Mouse (Mus musculus) hindbrain, embryonic 15.5 days (tissue): Measurements from ENCODE around the gene Abcb10. TPM values are rescaled to one million over a fixed set of nuclear protein-coding genes. Genes with fewer than 3 reads are reported as not detected.
A peak's percentile ranks its signal among the peaks of the same experiment; 100 is the strongest.

ENCODE experiments used
- ATAC-seq: fragments of 200-750 bp; cut with Nextera tagmentation; 2 replicates; pipeline ENCODE4 v1.8.0; 2017; ENCODE audit warnings: low read depth, moderate number of reproducible peaks, moderate TSS enrichment; ENCODE audit not compliant: low FRiP score
- H3K27ac ChIP-seq: fragments of 300-500 bp; sonication (generic); replicated peaks from 2 replicates; pipeline ENCODE4 v1.5.1; 2015; ENCODE audit warnings: mild to moderate bottlenecking, inconsistent platforms
- H3K27me3 ChIP-seq: fragments of 300-500 bp; sonication (generic); 2 replicates; pipeline ENCODE4 v1.6.1; 2015; ENCODE audit warnings: control low read depth, inconsistent platforms
- H3K36me3 ChIP-seq: fragments of 300-500 bp; sonication (generic); 2 replicates; pipeline ENCODE4 v1.6.1; 2015; ENCODE audit warnings: control low read depth, inconsistent platforms
- H3K4me1 ChIP-seq: fragments of 300-500 bp; sonication (generic); replicated peaks from 2 replicates; pipeline ENCODE4 v1.6.1; 2015; ENCODE audit warnings: control low read depth, inconsistent platforms
- H3K4me2 ChIP-seq: fragments of 300-500 bp; sonication (generic); 2 replicates; pipeline ENCODE4 v1.6.1; 2015; ENCODE audit warnings: moderate library complexity, mild to moderate bottlenecking, inconsistent platforms
- H3K4me3 ChIP-seq: fragments of 300-500 bp; sonication (generic); 2 replicates; pipeline ENCODE4 v1.5.1; 2015; ENCODE audit warnings: mild to moderate bottlenecking, inconsistent platforms
- H3K9ac ChIP-seq: fragments of 300-500 bp; sonication (generic); 2 replicates; pipeline ENCODE4 v1.6.1; 2015; ENCODE audit warnings: inconsistent platforms
- H3K9me3 ChIP-seq: fragments of 300-500 bp; sonication (generic); 2 replicates; pipeline ENCODE4 v1.6.1; 2016; ENCODE audit warnings: control low read depth, inconsistent platforms
- WGBS: fragments of 180-500 bp; shearing (Covaris S2); methylation state at CpG from one replicate; pipeline ENCODE4 v1.1.7; 2015; 5-methylcytosine and 5-hydroxymethylcytosine counted together
- polyA plus RNA-seq: library from polyadenylated mRNA; unstranded; fragments of >200 nt; fragmentation: Nextera tagmentation; extraction: Ambion mirVana; gene quantifications from 2 replicates; pipeline ENCODE4 v1.2.1, GENCODE M21; 2015

Gene Abcb10
- polyA plus RNA-seq, 1 experiment from 2014 or later, result 15.2 TPM

GRCm38 (mm10) chr8:124002546-124003108 is 19.7 kb upstream of the Abcb10 start:
- Histone ChIP-seq H3K9ac (no peak overlapping the region), H3K9me3 (no peaks in the 10 kb centered on the region), H3K4me2 (no peak overlapping the region), H3K27ac (no peak overlapping the region), H3K4me1 (no peaks in the 10 kb centered on the region), H3K36me3 (peaks cover 60% of the 10 kb centered on the region), H3K27me3 (no peaks in the 10 kb centered on the region), H3K4me3 (no peak overlapping the region)
- 94% methylated on average over 10 of the region's 10 CpGs for WGBS
- no peak for ATAC-seq

DNA sequence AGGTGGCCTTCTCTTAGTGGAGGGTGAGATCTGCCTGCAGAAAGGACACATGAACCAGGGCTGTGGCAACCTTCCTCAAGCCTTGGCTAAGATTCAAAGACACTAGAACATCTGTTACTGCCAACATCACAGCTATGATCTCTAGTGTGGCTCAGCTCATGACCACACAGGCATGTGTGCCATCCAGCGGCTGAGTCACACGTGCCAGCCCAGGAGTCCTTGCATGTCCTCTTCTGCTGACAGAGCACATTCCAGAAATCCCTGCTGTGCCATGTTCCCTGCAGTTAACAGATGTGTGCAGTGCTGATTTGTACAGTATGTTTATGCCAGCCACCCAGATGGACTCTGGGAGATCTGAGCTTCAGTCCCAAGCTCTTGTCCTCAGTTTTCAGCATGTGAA is 16.6 kb upstream of the Abcb10 start:
- H3K27ac ChIP-seq, result no peak overlapping the region
- H3K27me3 ChIP-seq, result no peaks in the 10 kb centered on the region
- no peaks in the 10 kb centered on the region for H3K9me3 ChIP-seq
- H3K36me3 ChIP-seq, result peaks cover 43% of the 10 kb centered on the region
- 72% methylated on average over 2 of the region's 2 CpGs for WGBS
- H3K4me2 ChIP-seq, result no peak overlapping the region
- no peaks in the 10 kb centered on the region for H3K4me1 ChIP-seq
- no peak overlapping the region for H3K9ac ChIP-seq
- no peak overlapping the region for H3K4me3 ChIP-seq
- ATAC-seq, result no peak

GRCm38 (mm10) chr8:123993997-123994396 is 11.1 kb upstream of the Abcb10 start:
- Histone ChIP-seq H3K36me3 (peaks cover 11% of the 10 kb centered on the region), H3K4me2 (no peak overlapping the region), H3K27ac (no peak overlapping the region), H3K9ac (no peak overlapping the region), H3K27me3 (no peaks in the 10 kb centered on the region), H3K4me3 (no peak overlapping the region), H3K9me3 (no peaks in the 10 kb centered on the region), H3K4me1 (no peaks in the 10 kb centered on the region)
- ATAC-seq, result no peak
- WGBS, result 91% methylated on average over 3 of the region's 3 CpGs

GRCm38 (mm10) chr8:123993597-123993996 is 10.7 kb upstream of the Abcb10 start:
- H3K36me3 ChIP-seq, result peaks cover 11% of the 10 kb centered on the region
- H3K9me3 ChIP-seq, result no peaks in the 10 kb centered on the region
- H3K4me1 ChIP-seq, result no peaks in the 10 kb centered on the region
- no peak overlapping the region for H3K4me3 ChIP-seq
- no peak overlapping the region for H3K9ac ChIP-seq
- ATAC-seq, result no peak
- no peak overlapping the region for H3K4me2 ChIP-seq
- 94% methylated on average over 5 of the region's 5 CpGs for WGBS
- H3K27ac ChIP-seq, result no peak overlapping the region
- no peaks in the 10 kb centered on the region for H3K27me3 ChIP-seq

DNA sequence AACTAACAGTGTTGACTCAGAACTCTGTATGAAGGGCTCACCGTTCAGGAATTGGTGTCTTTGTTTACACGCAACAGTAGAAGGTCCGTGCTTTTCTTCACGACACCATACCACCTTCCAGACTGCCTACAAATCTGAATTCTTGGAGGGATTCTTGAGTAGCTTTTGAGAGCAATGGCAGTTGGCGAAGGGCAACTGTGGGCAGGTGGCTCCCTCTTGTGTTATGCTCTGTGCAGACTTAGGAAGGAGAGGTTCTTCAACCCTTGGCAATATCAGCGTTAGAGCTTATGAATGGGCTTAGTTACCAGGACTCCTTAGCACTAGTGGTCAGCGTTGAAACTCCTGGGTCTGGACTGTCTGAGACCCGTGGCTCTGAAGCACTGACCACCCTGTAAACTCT is 9.7 kb upstream of the Abcb10 start:
- 88% methylated on average over 8 of the region's 8 CpGs for WGBS

GRCm38 (mm10) chr8:123990277-123991049 is 7.5 kb upstream of the Abcb10 start:
- no peaks in the 10 kb centered on the region for H3K9me3 ChIP-seq
- WGBS, result 91% methylated on average over 13 of the region's 13 CpGs
- H3K9ac ChIP-seq, result no peak overlapping the region
- no peak overlapping the region for H3K4me2 ChIP-seq
- ATAC-seq, result no peak
- H3K4me1 ChIP-seq, result no peaks in the 10 kb centered on the region
- H3K36me3 ChIP-seq, result no peaks in the 10 kb centered on the region
- no peak overlapping the region for H3K27ac ChIP-seq
- no peaks in the 10 kb centered on the region for H3K27me3 ChIP-seq
- H3K4me3 ChIP-seq, result no peak overlapping the region

More for the DNA sequence above, 9.7 kb upstream of the Abcb10 start:
- no peak for ATAC-seq
- Histone ChIP-seq H3K9me3 (no peaks in the 10 kb centered on the region), H3K9ac (no peak overlapping the region), H3K4me1 (no peaks in the 10 kb centered on the region), H3K4me3 (no peak overlapping the region), H3K27ac (no peak overlapping the region), H3K27me3 (no peaks in the 10 kb centered on the region), H3K4me2 (no peak overlapping the region), H3K36me3 (peaks cover 8% of the 10 kb centered on the region)

GRCm38 (mm10) chr8:123989128-123989527 is 6.2 kb upstream of the Abcb10 start:
- Histone ChIP-seq H3K9ac (no peak overlapping the region), H3K9me3 (no peaks in the 10 kb centered on the region), H3K27ac (no peak overlapping the region), H3K4me1 (no peaks in the 10 kb centered on the region), H3K27me3 (no peaks in the 10 kb centered on the region), H3K4me2 (no peak overlapping the region), H3K36me3 (no peaks in the 10 kb centered on the region), H3K4me3 (no peak overlapping the region)
- no peak for ATAC-seq
- 81% methylated on average over 7 of the region's 7 CpGs for WGBS

DNA sequence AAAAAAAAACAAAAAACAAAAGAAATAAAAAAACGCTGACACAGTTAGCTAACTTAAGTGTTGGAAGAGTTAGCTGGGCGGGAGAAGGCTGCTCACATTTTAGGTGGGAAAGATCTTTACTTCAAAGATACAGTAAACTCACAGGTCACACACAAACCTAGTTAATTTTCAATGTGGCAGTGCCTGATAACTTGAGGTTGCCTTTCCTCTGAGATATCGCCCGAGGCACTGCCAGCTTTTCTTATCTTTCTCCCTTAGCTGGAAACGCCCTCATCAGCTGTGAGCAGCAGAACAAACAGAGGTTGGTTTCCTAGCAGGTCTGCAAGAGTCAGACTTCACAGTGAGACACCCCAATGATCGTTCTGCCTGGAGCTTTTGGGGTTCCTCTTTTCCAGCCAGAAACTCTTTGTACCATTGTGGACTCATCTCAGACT is 5.7 kb upstream of the Abcb10 start:
- H3K4me3 ChIP-seq, result no peak overlapping the region
- H3K36me3 ChIP-seq, result no peaks in the 10 kb centered on the region
- no peaks in the 10 kb centered on the region for H3K27me3 ChIP-seq
- no peak overlapping the region for H3K4me2 ChIP-seq
- 75% methylated on average over 6 of the region's 6 CpGs for WGBS
- no peaks in the 10 kb centered on the region for H3K9me3 ChIP-seq
- no peak for ATAC-seq
- H3K4me1 ChIP-seq, result no peaks in the 10 kb centered on the region
- no peak overlapping the region for H3K27ac ChIP-seq
- H3K9ac ChIP-seq, result no peak overlapping the region

GRCm38 (mm10) chr8:123982291-123982793 is 580 bp downstream of the Abcb10 start:
- H3K27me3 ChIP-seq, result no peaks in the 10 kb centered on the region
- peak overlapping the region; percentile 77 for H3K4me2 ChIP-seq
- H3K4me3 ChIP-seq, result peak overlapping the region; percentile 81
- no peaks in the 10 kb centered on the region for H3K36me3 ChIP-seq
- H3K9me3 ChIP-seq, result no peaks in the 10 kb centered on the region
- peak overlapping the region; percentile 73 for H3K9ac ChIP-seq
- WGBS, result under 1% methylated on average over 48 of the region's 48 CpGs
- 0 out of 2 replicates have a peak, but pooled peaks have one; percentile 17 for ATAC-seq
- H3K27ac ChIP-seq, result peak overlapping the region; percentile 75
- peaks cover 29% of the 10 kb centered on the region for H3K4me1 ChIP-seq

DNA sequence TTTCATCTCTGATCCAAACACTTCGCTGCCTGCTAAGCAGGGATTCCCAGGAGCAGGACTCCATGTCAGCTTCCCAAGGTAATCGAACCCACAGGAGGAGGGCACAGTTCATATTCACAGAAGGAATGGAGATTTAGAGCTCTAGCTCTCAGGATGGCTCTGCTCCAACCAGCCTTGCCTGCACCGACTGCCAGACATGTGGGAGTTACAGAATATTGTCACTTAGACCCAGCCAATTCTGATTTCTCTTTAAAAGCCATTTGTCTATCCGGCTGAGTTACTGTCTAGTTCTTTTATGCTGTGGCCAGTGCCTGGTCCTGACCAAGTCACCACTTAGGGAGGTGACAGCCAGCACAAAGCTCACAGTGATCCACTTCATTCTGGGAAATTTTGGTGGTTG is 1.2 kb downstream of the Abcb10 start:
- ATAC-seq, result no peak
- no peaks in the 10 kb centered on the region for H3K9me3 ChIP-seq
- H3K9ac ChIP-seq, result 0 out of 2 replicates have a peak overlapping the region, but pooled peaks have one; percentile 22
- H3K4me1 ChIP-seq, result peaks cover 29% of the 10 kb centered on the region
- no peaks in the 10 kb centered on the region for H3K36me3 ChIP-seq
- H3K27ac ChIP-seq, result no peak overlapping the region
- H3K4me2 ChIP-seq, result peak overlapping the region; percentile 77
- H3K4me3 ChIP-seq, result peak overlapping the region; percentile 81
- WGBS, result 42% methylated on average over 4 of the region's 4 CpGs
- no peaks in the 10 kb centered on the region for H3K27me3 ChIP-seq

GRCm38 (mm10) chr8:123980239-123980638 is 2.7 kb downstream of the Abcb10 start:
- no peak for ATAC-seq
- WGBS, result 71% methylated on average over 4 of the region's 4 CpGs
- Histone ChIP-seq H3K27me3 (no peaks in the 10 kb centered on the region), H3K4me2 (0 out of 2 replicates have a peak overlapping the region, but pooled peaks have one; percentile 77), H3K27ac (no peak overlapping the region), H3K4me1 (peaks cover 29% of the 10 kb centered on the region), H3K9ac (no peak overlapping the region), H3K9me3 (no peaks in the 10 kb centered on the region), H3K4me3 (no peak overlapping the region), H3K36me3 (no peaks in the 10 kb centered on the region)

GRCm38 (mm10) chr8:123978926-123979325 is 4.0 kb downstream of the Abcb10 start:
- H3K4me2 ChIP-seq, result no peak overlapping the region
- H3K4me1 ChIP-seq, result peaks cover 29% of the 10 kb centered on the region
- no peak overlapping the region for H3K27ac ChIP-seq
- ATAC-seq, result no peak
- no peaks in the 10 kb centered on the region for H3K36me3 ChIP-seq
- no peak overlapping the region for H3K9ac ChIP-seq
- no peak overlapping the region for H3K4me3 ChIP-seq
- WGBS, result 85% methylated on average over 8 of the region's 8 CpGs
- H3K9me3 ChIP-seq, result no peaks in the 10 kb centered on the region
- no peaks in the 10 kb centered on the region for H3K27me3 ChIP-seq
